Mouse (Mus musculus) layer of hippocampus, adult 8-10 months (tissue): Measurements from ENCODE around the gene Gm13889. TPM values are rescaled to one million over a fixed set of nuclear protein-coding genes. Genes with fewer than 3 reads are reported as not detected.

ENCODE experiments used
- DNase-seq, 2 experiments: peaks; one replicate each; pipeline ENCODE4 v3.0.0; 2022; ENCODE audit warnings: low spot score in 2 of 2
- total RNA-seq, 4 experiments: library from RNA; stranded (reverse); gene quantifications; 2 replicates each; pipeline ENCODE4 v1.2.4; 2022

Gm13889 gene
- total RNA-seq, 4 experiments from 2014 or later = 35.7 to 55.6 (median 48.7) TPM

DNA sequence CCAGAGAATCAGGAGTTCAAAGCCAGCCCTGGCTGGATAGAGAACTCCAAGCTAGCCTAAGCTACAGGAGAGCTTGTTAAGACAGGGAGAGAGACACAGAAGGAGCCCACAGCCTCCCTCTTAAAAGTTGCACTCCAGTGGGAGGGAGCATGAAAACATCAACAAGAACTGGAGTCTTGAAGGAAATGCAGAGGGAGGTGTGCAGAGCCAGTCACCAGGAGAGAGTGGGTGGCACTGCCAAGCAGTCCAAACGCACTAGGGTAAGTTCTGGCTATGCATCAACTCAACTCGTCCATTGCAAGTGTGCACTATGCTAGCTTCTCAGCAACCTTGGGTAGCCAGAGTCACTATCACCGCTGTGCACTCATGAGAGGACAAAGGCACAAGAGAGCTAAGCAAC, 1.2 kb upstream of the Gm13889 start:
- DNase-seq = no peak

DNA sequence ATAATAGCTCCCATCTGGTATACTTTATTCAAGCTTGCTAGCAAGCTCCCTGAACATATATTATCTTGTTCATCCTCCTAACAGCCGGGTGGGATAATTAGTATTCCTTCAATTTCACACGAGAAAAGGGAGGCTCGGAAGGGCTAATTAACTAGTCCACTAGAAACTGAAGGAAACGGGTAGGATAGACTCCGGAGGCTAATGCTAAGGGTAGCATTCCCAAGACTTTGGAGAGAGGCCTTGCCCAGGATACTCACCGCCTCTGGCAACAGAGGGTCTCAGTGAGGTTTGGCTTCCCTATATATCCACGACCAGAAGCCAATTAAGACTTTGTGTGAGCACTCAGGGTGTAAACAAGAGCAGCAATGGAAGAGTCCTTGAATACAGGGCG, 779 bp upstream of the Gm13889 start:
- no peak for DNase-seq

DNA sequence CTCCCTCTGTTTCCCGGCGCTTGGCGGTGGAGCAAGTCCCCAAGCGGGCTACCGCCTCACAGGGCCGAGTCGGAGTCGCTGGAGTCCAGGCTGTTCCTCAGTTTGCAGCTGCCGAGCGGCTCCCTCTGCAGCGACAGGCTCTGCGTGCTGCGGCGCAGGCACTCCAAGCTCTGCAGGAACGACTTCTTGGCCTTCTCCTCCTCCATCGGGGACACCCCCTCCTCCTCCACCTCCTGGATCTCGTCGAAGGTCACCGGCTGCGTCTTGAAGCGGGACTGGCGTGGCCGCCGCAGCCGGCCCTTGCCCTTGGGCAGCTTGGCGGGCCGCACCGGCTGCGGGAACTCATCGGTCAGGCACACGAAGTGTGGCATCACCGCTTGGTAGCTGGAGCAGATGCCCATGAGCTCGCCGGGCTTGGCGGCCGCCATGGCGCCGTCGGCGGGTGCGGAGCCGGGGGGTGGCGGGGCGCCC, 635 bp downstream of the Gm13889 start:
- peak in 1 of 2 experiments; percentile 59 for DNase-seq

DNA sequence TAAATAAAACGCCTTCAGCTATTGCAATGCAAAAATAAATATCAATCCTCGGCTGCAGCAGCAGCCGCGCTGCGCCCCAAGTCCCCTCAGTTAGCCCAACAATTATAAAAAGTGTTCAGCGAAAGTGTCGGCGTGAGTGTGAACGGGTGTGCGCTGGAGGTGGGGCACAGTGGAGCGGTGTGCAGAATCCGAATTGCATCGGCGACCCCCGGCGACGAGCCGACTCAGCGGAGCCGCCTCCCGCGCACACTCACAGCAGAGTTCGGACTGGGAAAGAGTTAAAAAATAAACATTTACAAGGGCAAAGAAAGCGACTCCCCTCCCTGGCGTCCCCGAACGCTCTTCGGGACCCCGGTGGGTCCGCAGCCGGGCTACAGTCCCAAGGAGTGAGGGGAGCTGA, 1.1 kb downstream of the Gm13889 start:
- no peak for DNase-seq

DNA sequence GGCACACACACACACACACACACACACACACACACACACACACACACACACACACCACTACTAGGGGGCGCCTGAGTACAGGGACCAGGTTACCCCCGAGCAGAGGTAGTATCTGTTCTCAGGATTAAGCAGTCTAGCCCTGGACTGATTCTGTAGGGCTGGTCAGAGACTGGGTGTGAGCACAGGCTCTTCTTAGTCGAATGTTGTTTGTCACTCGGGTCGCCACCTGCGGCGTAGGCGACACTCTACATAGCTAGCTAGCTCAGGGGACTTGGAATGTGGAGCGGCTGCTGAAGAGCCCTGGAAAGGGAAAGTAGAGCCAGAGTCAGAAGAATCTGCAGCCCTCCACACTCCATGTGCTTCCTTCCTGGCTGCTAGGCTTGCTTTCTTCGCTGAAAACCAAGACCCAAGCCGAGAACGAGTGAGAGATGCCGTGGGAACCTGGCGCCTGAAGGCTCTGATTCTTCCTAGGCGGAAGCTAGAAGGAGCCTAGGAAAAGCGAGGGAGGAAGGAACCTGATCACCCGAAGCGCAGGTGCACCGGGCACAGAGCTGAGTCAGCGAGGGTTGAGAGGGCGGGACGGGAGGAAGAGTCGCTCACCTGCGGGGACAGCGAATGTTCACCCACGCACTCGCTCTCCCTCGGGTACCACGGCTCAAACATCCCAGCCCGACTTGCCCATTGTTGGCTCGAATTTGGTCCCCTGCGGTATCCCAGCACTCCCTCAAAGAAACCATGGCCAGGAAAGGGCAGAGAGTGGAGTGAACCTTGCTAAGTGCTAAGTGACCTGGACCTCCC, 2.0 kb downstream of the Gm13889 start:
- peak in 1 of 2 experiments; percentile 35 for DNase-seq

DNA sequence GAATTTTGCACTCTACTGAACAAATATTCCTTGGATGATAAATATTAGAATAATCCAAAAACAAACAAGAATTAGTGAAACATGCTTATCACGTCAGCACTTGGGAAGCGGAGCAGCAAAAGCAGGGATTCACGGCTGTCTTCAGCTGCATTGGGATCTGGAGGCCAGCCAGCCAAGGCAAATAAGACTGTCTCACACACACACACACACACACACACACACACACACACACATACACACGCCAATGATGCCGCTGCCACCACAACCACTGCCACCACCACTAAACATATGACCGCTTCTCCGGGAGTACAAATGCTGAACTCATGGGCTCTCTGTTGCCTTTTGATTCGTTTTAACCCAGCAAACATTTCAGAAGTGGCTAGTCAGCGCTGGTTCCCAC, 3.3 kb downstream of the Gm13889 start:
- no peak for DNase-seq

DNA sequence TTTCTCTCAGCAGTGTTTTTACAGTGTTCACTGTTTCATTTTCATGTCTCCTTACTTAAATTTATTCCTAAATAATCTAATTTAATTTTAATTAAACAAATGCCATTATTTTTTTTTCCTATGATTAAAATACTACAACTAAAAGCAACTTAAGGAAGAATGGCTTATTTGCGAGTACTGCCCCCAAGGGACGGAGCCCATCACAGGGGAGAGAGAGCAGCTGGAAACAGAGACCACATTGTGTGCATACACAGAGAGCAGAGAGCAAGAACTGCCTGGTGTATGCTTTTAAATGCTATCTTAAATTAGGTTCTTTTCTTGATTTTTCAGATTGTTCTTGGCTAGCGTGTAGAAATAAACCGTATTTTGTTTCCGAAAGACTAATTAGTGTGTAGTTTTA, 10.0 kb downstream of the Gm13889 start:
- DNase-seq = no peak

DNA sequence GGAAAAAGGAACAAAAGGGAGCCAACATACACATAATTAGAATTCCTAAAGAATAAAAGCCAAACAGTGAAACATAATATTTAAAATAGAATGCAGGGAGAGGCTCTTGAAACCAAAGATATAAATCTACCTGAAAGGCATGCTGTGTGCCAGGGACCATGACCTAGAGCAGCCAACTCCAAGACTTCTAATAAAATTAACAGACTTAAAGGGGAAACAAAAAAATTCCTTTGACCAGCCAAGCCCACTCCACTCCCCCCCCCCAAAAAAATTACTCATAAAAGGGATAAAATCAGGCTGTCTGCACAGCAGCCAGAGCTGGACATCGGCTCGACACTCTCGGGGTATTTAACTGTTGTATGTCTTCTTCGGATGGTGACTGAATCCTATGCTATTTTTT, 12.1 kb downstream of the Gm13889 start:
- no peak for DNase-seq

DNA sequence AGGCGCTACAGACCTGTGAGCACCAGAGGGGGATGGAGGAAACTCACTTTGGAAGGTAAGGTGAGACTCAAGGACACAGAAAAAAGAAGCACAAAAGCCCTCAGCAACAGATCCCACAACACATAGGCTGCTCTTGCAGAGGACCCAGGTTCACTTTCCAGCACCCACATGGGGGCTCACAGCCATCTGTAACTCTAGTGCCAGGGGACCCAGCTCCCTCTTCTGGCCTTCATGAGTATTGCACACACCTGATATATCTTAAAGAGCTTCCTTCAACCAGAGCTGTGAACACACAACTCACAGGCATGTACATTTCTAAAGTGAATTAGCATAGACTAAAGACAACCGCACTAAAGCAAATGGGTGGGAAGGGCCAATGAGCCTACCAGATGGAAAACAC, 12.9 kb downstream of the Gm13889 start:
- DNase-seq = no peak

DNA sequence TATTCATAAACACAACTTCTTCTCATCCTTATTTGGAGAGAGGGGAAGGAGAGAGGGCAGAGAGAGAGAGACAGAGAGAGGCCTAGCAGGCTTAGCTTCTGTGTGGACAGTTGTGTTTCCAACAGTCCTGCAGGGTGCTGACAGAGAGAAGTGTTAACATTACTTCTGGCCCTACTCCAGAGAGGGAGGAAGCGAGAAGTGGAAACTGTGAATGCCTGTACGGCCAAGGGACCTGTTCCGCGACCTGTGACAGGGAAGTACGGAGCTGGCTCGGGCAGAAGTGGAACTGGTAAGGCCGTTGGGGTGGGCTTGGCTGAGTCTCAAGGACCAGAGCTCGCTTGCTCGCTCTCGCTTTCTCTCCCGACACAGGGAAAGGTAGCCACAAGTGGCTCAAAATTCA, 15.3 kb downstream of the Gm13889 start:
- no peak for DNase-seq

DNA sequence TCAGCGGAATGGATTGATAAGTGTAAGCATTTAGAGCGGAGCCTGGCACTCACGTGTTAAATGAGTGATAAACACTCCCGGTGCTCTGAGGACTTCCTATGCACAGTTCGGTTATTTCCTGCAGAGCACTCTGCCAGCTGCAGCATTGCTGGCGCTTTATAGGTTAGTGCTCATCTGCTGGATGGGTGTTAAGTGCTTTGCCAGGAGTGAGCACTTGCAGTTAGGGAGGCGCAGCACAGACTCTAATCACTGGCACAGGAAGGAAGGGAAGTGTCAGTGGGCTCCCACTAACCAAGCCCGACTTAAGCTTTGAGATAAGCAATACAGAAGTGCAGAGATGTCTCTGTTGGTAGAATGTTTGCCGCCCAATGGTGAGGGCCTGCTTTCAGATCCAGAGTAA, 18.5 kb downstream of the Gm13889 start:
- DNase-seq = no peak

DNA sequence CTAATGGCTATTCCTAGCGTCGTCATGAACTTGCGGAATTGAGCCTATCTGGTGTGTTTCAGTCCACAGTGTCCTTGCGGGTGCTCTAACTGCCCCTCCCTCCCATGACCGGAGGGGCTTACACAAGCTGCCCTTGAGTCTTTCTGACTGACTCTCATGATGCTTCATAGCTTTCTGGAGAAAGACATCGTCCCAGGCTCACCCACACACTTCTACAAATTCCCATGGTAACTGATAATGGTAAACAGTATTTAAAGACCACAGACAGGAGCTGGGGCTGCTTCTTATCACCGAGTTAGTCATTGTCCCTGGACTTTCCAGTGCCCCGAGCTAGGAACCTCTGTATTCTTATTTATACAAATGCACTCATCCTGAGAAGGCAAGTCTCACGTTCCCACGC, 28.1 kb downstream of the Gm13889 start:
- no peak for DNase-seq

DNA sequence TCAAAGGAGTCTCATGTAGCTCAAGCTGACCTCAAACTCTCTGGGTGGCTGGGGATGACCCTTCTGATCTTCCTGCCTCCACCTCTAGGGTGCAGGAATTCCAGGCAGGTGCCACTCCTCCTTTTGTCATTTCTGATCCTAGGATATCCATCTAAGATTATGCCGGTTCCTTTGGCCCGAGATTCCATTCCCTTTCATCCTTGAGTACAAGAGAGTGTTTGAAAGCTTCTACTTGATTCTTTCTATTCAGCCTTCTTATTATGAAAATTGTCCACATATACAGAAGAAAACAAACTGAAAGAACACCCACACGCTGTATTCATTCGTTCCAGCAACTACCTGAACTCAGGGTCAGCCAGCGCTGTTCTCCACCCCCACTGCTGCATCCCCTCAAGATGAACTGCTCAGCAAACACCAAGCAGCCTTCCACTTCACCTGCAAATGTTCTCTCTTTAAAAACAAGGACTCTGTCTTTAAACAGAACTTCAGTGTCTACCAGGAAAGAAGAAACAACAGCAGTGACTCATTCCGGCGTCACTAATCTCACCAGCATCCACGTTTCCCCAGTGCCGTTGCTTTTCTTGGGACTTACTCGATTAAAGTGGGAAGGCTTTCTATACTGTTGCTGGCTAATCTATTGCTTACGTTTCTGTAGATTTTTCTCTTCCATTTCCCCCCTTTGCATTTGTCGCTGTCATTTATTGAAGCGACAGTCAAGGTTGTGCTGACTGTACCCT, 29.1 kb downstream of the Gm13889 start:
- no peak for DNase-seq

DNA sequence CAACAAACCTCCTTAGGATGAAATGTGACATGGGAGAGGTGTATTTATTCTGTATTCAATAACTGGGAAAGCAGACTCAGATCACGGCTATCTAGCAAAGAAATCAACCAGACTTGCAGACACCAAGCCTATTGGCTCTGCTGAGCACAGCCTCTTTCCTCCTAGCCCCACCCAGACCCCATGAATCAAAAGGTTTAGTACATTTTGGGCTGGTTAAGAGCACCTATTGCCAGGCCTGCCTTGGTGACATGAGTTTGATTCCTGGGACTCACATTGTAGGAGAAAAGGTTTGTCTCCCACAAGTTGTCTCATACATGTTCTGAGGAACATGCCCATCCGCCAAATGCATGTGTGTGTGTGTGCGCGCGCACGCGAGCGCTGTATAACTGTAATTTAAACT, 30.9 kb downstream of the Gm13889 start:
- DNase-seq = no peak

DNA sequence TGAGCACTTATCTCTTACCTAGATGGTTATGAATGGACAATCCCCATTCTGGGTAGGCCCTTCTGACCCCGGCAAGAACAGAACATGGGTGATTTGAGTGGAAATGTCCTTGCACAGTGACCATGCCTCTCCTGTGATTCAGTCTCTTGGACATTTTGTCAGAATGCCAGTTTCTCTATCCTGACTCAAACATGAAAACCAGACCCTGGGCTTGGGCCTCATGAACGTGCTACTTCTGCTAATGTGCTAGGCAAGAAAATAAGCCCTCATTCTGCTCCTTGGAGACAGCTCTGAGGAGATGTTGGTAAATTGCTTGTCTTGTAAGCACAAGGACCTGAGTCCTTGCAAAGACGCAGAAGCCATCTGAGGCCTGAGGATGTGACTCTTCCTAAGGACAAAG, 37.9 kb downstream of the Gm13889 start:
- DNase-seq = no peak

DNA sequence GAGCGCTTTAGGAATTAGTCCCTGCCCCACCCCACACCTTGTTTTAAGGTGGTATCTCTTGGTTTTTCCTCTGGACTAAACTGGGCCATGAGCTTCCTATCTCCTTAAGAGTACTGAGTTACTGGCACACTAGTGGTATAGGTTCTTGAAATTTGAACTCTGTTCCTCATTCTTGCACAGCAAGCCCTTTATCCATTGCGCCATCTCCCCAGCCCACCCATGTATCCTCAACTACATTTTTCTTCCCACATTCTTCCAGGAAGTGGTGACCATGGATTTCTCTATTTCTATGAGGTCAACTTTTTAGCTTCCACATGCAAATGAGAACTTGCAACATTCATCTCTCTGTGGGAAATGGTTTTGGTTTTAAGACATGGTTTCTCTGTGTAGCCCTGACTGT, 43.4 kb downstream of the Gm13889 start:
- no peak for DNase-seq

DNA sequence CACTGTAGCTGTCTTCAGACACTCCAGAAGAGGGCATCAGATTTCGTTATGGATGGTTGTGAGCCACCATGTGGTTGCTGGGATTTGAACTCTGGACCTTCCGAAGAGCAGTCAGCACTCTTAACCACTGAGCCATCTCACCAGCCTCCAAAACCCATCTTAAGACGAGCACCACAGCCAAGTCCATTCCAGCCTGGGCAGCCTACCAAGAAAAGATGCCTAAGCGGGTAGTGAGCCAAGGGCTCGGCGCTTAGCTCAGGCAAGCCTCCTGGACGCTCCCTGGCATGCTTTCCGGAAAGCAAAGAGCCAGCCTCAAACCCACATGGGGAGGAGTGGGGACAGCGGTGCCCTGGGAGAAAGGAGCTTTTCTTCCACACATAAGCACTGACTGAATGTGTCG, 45.1 kb downstream of the Gm13889 start:
- DNase-seq = peak; percentile 46 to 49

DNA sequence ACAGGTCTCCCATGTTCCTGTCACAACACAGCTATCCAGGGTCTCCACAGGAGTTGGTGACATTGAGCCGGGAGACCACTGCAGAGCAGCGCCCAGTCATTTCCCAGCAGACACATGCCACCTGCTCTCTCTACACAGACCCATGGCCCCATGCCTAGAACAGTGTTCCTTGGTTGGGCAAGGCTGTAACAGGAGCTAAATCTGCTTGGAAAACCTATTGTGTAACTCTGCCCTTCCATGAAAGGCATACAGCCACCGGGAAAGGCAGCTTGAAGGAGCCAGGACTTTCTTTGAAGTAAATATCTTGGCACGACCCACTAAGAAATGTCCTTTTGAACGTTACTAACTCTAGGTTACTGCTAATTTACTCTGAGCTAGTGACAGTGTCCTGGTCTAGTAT, 47.3 kb downstream of the Gm13889 start:
- no peak for DNase-seq

DNA sequence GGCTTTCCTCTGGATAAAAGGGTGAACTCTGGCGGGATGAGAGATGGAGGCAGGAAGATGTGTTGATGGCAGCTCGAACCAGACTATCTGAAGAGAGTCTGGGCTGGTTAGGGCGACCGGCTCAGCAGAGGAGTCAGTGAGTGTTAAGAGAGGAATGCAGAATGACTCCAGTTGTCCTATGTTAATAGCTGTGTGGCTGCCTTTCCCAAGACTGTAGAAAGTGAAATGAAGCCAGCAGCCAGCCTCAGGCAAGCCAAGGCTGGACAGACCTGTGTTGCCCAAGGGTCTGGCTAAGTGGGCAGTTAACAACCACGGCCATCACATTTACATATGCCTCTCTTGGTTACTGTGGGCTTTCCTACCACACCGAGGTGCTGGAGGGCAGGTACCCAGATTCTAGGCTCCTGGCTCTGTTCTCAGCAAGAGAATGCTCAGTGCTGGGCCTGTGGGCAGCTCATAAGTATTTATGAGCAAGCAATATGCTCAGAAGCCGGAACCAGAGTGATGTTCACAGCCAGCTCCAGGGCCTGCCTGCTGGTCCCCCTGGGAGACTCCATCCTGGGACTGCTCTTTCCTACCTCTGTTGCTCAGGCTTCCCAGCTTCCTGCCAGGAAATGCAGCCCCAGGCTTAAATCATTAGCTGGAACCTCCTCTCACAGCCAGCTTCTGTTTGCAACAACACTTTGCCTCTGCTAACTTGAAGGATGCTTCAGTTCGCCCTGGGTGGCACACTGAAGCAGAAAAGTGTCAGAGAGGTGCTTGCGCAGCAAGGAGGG, 49.3 kb downstream of the Gm13889 start:
- DNase-seq = no peak

DNA sequence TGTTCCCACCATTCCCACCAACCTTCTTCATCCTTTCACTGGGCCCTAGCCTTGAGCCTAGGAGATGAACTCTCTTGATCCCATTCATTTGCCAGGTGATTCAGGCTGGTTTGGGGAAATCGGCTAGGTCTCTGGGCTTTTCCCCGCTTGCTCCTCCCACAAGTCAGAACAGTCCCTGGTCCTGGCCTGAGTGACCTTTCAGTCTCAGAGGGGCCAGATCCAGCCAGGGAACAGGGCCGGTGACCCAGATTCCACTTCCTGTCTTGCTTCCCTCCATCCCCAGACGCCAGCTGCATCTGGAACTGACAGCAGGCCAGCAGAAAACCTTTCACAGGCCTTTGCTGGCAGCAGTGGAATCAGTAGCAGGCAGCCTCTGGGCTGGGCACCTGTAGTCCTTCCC, 50.7 kb downstream of the Gm13889 start:
- no peak for DNase-seq
